Mouse (Mus musculus) neutrophil, adult 83 days (primary cell): Measurements from ENCODE around the gene Iqcf3. TPM values are rescaled to one million over a fixed set of nuclear protein-coding genes. Genes with fewer than 3 reads are reported as not detected.

Experiments used
- total RNA-seq, 2 experiments: library from RNA; stranded (reverse); gene quantifications; one replicate each; pipeline ENCODE4 v1.2.4; 2023

Gene Iqcf3
- not detected for total RNA-seq

GRCm38 (mm10) chr9:106561531-106561930, at the start of gene Iqcf3:
Iqcf3 (minus strand) TSS chr9:106561631.

GRCm38 (mm10) chr9:106570896-106571295, 9.5 kb upstream of the Iqcf3 start, which contains the start of gene Iqcf4:
Iqcf4 (minus strand) TSS chr9:106570996.

DNA sequence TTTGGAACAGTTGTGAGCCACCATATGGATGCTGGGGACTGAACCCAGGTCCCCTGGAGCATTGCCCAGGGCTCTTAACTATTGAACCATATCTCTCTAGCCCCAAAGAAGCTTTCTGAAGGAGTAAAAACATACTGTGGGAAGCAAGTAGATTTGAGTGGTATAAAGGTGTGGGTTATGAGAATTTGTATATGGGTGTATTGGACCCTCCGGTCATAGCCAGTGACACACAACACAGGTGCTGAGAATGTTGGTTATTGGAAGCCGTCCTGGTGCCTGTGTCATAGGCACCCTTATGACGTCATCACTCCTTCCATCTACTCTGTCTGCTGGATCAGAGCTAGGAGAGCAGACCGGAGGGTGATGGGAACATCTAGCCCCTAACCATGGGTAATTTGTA, 47.2 kb downstream of the Iqcf3 start, which contains the start of gene Iqcf5:
TSS of gene Iqcf5 (plus strand) at position 301 of the 400 bp plus-strand sequence.

GRCm38 (mm10) chr9:106499667-106500066, 61.8 kb downstream of the Iqcf3 start, which contains the start of gene Iqcf1:
Iqcf1 (plus strand) TSS chr9:106499967.

DNA sequence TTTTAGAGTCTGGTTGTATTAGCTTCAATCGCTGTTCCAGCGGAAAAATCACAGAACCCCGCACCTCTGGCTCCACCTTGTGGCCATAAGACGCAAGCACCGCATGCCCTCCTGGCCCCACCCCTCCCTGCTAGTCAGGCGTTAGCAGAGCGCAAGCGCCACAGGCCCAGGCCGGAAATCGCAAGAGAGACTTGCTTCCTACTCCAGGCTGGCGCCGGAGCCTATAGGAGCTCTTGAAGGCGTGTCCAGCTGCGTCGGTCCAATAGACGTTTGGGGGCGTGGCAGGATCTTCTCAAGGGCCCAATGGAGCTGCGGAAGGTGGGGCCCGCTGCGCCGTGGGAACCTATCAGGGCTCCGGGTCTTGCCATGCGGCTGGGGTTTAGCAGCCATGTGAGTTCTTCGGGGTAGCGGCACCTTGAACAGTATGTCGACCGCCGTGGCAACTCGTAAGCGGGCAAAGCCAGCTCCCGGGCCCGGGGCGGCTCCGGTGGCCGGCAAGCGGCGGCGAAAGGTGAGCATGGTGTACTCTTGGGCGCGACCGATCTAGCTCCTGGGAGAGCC, 84.4 kb downstream of the Iqcf3 start, which contains the start of gene Parp3:
TSS of gene Parp3 (minus strand) at position 26 of the 561 bp plus-strand sequence.

DNA sequence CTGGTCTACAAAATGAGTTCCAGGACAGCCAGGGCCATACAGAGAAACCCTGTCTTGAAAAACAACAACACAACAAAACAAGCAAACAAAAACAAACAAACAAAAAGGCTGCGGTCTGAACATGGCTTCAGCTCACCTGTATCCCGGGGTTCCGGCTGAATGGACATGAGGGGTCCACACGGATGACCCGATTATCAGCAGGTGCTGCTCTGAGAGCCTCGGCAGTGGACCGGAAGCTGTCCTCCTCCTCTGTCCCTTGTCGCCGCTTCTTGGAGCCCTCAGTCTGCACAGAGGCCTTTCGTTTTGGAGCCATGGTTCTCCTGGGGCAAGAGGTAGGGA, 85.8 kb downstream of the Iqcf3 start, which contains the start of gene Rrp9:
TSS of gene Rrp9 (plus strand) at position 301 of the 339 bp plus-strand sequence.

DNA sequence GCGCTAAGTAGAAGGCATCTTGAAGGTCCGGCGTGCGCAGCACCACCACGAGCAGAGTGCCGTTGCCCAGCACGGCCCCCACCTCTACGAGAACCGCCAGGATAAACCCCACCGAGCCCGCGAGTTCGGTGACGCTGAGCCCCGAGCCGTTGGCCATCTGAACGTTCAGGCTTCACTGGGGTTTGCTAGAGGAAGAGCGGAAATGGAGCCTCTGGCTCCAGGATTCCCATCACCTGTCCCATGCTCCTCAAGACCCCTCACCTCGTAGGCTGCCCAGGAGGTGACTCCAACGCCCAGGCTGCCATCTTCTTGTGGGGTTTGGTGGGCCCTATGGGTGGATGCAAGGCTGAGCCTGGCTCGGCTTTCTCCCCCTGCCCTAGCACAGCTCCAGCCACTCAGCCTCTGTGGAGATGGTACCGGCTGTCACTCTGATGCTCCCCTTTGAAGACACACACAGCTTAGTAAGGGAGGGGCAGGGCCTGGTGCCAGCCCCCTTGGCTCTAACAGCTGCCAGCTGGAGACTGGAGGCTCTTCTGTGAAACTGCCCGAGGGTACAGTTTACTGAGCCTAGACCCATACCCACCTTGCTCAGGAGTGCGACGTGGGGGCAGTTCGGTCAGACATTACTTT, 95.7 kb downstream of the Iqcf3 start, which contains the start of gene Gpr62:
TSS of gene Gpr62 (minus strand) at position 368 of the 630 bp plus-strand sequence.

DNA sequence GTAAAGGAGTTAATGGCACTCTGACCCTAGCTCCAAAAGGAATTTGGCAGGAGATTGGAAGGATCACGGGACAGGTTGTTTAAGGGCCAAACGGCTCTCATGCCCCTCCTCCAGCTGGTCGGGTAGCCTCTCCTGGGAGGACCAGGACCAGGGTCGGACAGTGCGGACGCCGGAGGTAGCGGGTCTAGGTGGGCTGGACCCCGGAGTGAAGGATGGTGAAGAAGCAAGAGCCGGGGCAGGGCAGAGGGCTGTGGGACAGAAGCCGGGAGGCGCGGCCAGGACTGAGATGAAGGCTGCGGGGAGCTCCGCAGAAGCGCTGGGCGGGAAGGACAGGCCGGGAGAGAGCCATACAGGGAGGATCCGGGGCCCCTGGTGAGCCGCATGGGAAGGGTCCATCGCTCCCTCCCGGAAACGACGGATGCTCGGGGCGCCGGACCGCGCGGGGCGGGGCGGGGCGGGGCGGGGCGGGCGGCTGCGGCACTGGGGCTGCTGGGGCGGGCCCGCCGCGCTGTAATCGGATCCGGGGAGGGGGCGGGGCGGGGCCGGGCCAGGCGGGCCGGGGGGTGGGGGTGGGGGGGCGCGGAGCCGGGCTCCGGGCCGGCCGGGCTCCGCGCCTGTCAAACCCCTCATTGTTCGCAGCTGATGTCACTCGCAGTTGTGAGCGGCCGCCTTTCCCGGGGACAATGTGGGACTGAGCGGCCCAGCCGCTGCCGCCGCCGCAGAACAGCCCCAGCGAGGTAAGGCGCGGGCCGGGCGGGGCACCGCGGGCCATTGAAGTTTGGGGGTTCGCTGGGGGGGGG, 108.0 kb downstream of the Iqcf3 start, which contains the start of gene Pcbp4:
TSS of gene Pcbp4 (plus strand) at position 21 of the 800 bp plus-strand sequence.

Other genes starting within 250 kb of the Iqcf3 start
- gene Dusp7, start 193.0 kb downstream of the Iqcf3 start, total RNA-seq = 10 to 100 TPM; 22.1 to 25.2 TPM
- 100 to 1,000 TPM; 320 to 397 TPM for gene Rpl29, start 132.2 kb downstream of the Iqcf3 start, total RNA-seq
- 1 to 10 TPM; 4.6 to 5.3 TPM for gene Acy1, start 123.3 kb downstream of the Iqcf3 start, total RNA-seq
- 1 to 10 TPM; 1.2 to 1.3 TPM for gene Abhd14b, start 114.2 kb downstream of the Iqcf3 start, total RNA-seq
- 1 to 10 TPM; 1.8 to 1.9 TPM for gene Abhd14a, start 114.0 kb downstream of the Iqcf3 start, total RNA-seq
- gene Pcbp4, start 108.3 kb downstream of the Iqcf3 start, total RNA-seq = 1 to 10 TPM; 1.6 to 2.2 TPM
- gene Gpr62, start 95.7 kb downstream of the Iqcf3 start, total RNA-seq = not detected
- 10 to 100 TPM in 1 of 2 experiments, 1 to 10 TPM in 1; 8.3 to 13.0 TPM for gene Rrp9, start 85.7 kb downstream of the Iqcf3 start, total RNA-seq
- 10 to 100 TPM; 12.8 to 18.8 TPM for gene Parp3, start 84.7 kb downstream of the Iqcf3 start, total RNA-seq
- not detected for gene Iqcf1, start 61.7 kb downstream of the Iqcf3 start, total RNA-seq
- not detected for gene Iqcf5, start 47.1 kb downstream of the Iqcf3 start, total RNA-seq
- not detected for gene Iqcf4, start 9.4 kb upstream of the Iqcf3 start, total RNA-seq
- not detected for gene Iqcf6, start 65.0 kb upstream of the Iqcf3 start, total RNA-seq
- not detected for gene Grm2, start 94.5 kb upstream of the Iqcf3 start, total RNA-seq
- 1 to 10 TPM; 6.7 to 7.8 TPM for gene Tex264, start 124.3 kb upstream of the Iqcf3 start, total RNA-seq
- gene Rad54l2, start 227.6 kb upstream of the Iqcf3 start, total RNA-seq = 10 to 100 TPM; 12.3 to 14.9 TPM